Mouse (Mus musculus): ENCODE results near the gene Apln. TPM values are rescaled to one million over a fixed set of nuclear protein-coding genes. Genes with fewer than 3 reads are reported as not detected.

Gene Apln
- polyA plus RNA-seq, 1 experiment from 2014 or later, result 4.2 TPM

DNA sequence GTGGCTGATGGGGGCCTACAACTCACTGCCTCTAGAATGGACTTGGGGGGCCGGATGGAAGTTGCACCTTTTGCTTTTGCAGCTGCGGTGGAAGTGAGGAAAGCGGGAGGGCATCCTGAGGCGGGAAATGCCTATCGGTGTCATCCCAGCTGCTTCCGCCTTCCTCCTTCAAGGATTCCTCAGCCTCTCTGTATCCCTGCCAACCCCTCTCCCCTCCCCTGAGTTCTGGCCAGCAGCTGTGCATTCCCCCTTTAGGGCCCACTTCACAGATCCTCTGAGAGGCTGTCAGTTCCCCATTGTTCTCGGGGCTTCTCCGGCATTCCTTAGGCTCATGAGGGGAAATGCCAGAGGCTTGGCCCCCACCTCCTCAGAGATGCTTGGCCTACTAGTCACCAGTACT, 28.6 kb downstream of the Apln start:
- Histone ChIP-seq H3K4me1 (peaks cover 3% of the 10 kb centered on the region; the same call in 1 of the 2 replicates), H3K9me3 (no peaks in the 10 kb centered on the region; the same call in 1 of the 2 replicates), H3K27ac (replicated peaks) (no peak overlapping the region), H3K36me3 (replicated peaks) (no peaks in the 10 kb centered on the region), H3K4me3 (no peak overlapping the region), H3K27me3 (replicated peaks; ENCODE audit: low read depth, poor library complexity, severe bottlenecking) (no peaks in the 10 kb centered on the region)
- WGBS, result 61% methylated on average over 8 of the region's 8 CpGs
- DNase-seq (ENCODE audit: low spot score), result peak; percentile 10

DNA sequence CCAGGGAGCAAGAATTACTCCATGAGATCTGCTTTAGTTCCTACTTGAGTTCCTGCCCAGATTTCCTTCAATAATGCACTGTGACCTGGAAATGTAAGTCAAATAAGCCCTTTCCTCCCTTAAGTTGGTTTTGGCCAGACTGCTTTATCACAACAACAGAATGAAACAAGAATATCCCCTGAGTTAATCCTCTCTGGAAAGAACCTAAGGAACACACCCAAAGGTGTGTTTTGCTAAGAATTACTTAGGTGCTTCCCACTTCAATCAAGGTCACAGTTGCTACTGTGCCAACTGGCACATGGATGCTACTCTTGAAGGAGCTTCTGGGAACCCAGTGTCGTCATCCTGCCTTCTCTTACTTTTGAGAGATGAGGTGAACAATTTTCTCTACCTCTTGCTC, 29.9 kb downstream of the Apln start:
- no peaks in the 10 kb centered on the region for H3K36me3 ChIP-seq (replicated peaks)
- no peaks in the 10 kb centered on the region; the same call in 1 of the 2 replicates for H3K9me3 ChIP-seq
- H3K27ac ChIP-seq (replicated peaks), result no peak overlapping the region
- H3K4me3 ChIP-seq, result no peak overlapping the region
- H3K4me1 ChIP-seq, result peaks cover 3% of the 10 kb centered on the region; the same call in 1 of the 2 replicates
- no peaks in the 10 kb centered on the region for H3K27me3 ChIP-seq (replicated peaks; ENCODE audit: low read depth, poor library complexity, severe bottlenecking)
- 92% methylated on average over 1 of the region's 1 CpGs for whole genome bisulfite sequencing
- DNase-seq (ENCODE audit: low spot score), result no peak

DNA sequence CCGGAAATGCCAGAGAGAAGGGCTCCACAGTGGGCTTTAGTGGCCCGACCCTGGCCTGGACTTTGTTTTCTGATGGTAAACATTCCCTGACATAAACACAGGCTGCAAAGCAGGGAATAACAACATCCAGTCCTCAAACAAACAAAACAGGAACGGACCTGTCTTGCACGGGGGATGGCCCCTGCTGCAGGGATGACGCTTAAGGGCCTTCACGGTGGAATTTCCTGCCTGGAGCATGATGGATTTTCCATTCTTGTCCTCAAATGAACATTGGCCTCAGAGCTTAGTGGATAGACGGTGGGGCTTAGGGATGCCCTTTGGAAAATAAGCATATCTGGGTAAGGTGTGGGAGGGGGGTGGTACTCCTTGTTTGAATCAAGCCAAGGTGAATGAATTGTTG, 33.5 kb downstream of the Apln start:
- 76% methylated on average over 7 of the region's 7 CpGs for WGBS
- Histone ChIP-seq H3K9me3 (no peaks in the 10 kb centered on the region; the same call in 1 of the 2 replicates), H3K27ac (replicated peaks) (no peak overlapping the region), H3K4me1 (peaks cover 2% of the 10 kb centered on the region; the same call in 1 of the 2 replicates), H3K27me3 (replicated peaks; ENCODE audit: low read depth, poor library complexity, severe bottlenecking) (no peaks in the 10 kb centered on the region), H3K36me3 (replicated peaks) (no peaks in the 10 kb centered on the region), H3K4me3 (no peak overlapping the region)
- no peak for DNase-seq (ENCODE audit: low spot score)

DNA sequence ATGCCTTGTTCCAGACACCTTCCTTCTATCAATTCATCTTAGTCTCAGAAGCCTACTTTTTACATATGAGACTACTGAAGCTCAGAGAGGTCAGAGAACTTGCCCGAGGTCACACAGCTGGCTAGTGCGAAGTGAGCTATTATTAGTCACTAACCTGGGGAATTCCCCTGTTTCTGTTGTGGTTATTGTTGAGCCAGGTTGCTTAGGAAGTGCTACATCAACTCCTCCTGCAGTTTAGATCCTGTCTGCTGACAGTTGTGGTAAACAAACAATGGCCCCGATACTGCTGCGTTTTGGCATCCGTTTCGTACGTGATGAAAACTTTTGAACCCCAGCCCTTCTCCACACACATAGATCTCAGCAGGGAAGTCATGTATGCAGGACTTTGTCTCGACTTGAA, 36.2 kb downstream of the Apln start:
- peaks cover 5% of the 10 kb centered on the region; the same call in 1 of the 2 replicates for H3K27me3 ChIP-seq (replicated peaks; ENCODE audit: low read depth, poor library complexity, severe bottlenecking)
- WGBS, result 89% methylated on average over 8 of the region's 8 CpGs
- H3K9me3 ChIP-seq, result no peaks in the 10 kb centered on the region
- no peak overlapping the region for H3K4me3 ChIP-seq
- H3K36me3 ChIP-seq (replicated peaks), result no peaks in the 10 kb centered on the region
- no peak for DNase-seq (ENCODE audit: low spot score)
- no peaks in the 10 kb centered on the region for H3K4me1 ChIP-seq
- H3K27ac ChIP-seq (replicated peaks), result no peak overlapping the region

DNA sequence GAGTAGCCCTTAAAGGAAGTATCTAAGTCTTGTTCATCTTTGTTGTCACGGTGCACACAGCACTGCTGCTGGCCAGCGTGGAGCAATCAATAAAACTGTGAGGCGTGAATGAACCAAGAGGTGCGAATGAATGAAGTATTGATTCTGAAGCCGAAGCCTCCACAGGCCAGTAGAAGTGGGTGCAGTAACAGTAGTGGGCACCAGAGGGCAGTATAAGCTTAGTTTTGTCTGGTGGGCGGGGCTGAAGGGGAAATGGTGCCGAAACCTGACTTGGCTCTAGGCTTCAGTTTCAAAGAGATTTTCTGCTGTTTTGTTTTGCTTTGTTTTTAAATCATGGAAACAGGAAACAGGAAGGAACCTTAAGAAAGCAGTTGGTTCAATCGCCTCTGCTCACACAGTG, 42.0 kb downstream of the Apln start:
- Histone ChIP-seq H3K9me3 (no peaks in the 10 kb centered on the region), H3K27ac (replicated peaks) (no peak overlapping the region), H3K27me3 (replicated peaks; ENCODE audit: low read depth, poor library complexity, severe bottlenecking) (peaks cover 9% of the 10 kb centered on the region; the same call in 1 of the 2 replicates), H3K36me3 (replicated peaks) (no peaks in the 10 kb centered on the region), H3K4me1 (no peaks in the 10 kb centered on the region), H3K4me3 (no peak overlapping the region)
- 17% methylated on average over 8 of the region's 8 CpGs for WGBS
- DNase-seq (ENCODE audit: low spot score), result peak; percentile 71

DNA sequence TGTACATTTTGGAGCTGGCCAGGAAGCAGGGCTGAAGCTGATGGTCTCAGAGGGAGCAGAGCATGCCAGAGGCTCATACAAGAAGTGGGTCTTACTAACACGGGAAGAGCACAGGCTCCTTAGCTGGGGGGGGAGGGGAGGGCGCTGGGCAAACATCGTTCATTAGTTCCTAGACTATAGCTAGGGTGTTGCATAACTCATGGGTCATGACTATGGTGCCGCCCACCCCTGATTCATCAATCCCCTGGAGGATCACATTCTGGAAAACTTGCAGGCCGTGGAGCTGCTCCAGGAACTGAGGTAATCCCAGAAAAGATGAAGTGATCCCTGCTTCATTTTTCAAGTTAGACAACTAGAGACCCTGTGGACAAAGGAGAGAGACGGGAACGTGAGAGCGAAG, 46.6 kb downstream of the Apln start:
- Histone ChIP-seq H3K36me3 (replicated peaks) (no peaks in the 10 kb centered on the region), H3K9me3 (no peaks in the 10 kb centered on the region), H3K4me3 (no peak overlapping the region), H3K27me3 (replicated peaks; ENCODE audit: low read depth, poor library complexity, severe bottlenecking) (no peaks in the 10 kb centered on the region), H3K27ac (replicated peaks) (no peak overlapping the region), H3K4me1 (no peaks in the 10 kb centered on the region)
- 83% methylated on average over 8 of the region's 8 CpGs for WGBS
- DNase-seq (ENCODE audit: low spot score), result no peak

DNA sequence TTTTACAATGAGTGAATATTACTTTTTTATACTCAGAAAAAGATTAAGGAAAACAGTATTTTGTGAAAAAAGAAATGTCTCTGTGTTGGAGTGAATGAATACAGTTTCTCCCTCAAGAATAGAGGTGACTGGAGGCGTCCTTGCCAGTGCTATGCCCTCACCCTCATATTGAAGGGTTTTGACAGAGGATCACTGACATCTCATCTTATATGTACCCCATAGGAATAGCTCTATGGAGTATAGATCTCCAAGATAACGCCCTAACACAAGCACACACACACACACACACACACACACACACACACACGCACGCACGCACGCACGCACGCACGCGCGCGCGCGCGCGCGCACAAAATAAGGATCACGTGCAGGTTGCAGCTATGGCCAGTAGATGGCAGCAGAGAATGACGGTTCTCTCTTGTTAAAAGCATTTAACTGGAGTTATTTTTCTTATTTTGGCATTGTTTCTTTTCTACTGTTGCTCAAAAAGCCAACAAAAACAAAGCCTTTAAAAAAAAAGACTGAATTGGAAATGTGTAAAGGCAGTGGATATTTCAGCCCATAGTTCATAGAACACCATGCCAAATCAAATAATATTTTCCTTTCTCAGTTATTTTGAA, 49.5 kb downstream of the Apln start:
- H3K36me3 ChIP-seq (replicated peaks), result no peaks in the 10 kb centered on the region
- WGBS, result 24% methylated on average over 19 of the region's 19 CpGs
- peak; percentile 59 for DNase-seq (ENCODE audit: low spot score)
- H3K4me1 ChIP-seq, result no peaks in the 10 kb centered on the region
- H3K27ac ChIP-seq (replicated peaks), result no peak overlapping the region
- H3K4me3 ChIP-seq, result peak overlapping the region; percentile 44
- no peaks in the 10 kb centered on the region for H3K9me3 ChIP-seq
- H3K27me3 ChIP-seq (replicated peaks; ENCODE audit: low read depth, poor library complexity, severe bottlenecking), result no peaks in the 10 kb centered on the region

DNA sequence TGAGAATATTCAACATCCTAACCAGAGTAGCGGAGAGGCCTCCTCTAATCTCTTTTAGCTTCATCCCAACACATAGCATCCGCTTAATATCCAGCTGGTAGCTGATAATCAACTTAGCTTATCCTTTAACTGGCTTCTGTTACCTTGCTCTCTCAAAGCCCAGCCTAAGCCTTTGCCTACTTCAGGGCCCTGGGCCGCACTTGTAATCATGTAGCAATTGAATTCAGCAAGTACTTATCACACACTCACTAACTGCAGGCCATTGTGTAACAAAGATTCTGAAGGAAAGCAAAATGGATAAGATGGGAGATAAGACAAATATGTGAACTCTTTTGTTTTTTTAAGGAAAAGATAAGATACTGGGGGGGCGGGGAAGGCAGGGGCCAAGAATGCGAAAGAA, 57.6 kb downstream of the Apln start:
- H3K27ac ChIP-seq (replicated peaks), result no peak overlapping the region
- 86% methylated on average over 5 of the region's 5 CpGs for WGBS
- no peaks in the 10 kb centered on the region for H3K4me1 ChIP-seq
- no peak for DNase-seq (ENCODE audit: low spot score)
- H3K36me3 ChIP-seq (replicated peaks), result no peaks in the 10 kb centered on the region
- H3K9me3 ChIP-seq, result no peaks in the 10 kb centered on the region
- H3K27me3 ChIP-seq (replicated peaks; ENCODE audit: low read depth, poor library complexity, severe bottlenecking), result no peaks in the 10 kb centered on the region
- H3K4me3 ChIP-seq, result no peak overlapping the region

DNA sequence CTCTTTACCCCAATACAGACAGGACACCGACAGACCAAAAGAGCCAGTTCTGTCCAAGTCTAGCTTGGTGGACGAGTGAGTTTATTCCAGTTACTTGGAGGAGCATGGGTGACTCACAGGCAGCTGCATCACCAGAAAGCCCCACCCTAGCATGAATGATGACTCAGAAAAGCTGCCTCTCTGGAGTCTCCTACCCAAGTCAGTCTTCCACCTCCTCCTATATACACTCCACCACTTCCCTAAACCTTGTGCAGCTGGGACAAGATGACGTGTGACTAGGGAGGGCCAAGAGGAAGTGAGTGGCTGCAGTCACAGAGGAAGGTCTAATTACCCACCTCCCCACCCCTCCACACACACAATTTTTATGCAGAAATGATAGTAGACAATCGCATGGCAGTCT, 58.1 kb downstream of the Apln start:
- no peak overlapping the region for H3K4me3 ChIP-seq
- no peak for DNase-seq (ENCODE audit: low spot score)
- H3K36me3 ChIP-seq (replicated peaks), result no peaks in the 10 kb centered on the region
- no peaks in the 10 kb centered on the region for H3K27me3 ChIP-seq (replicated peaks; ENCODE audit: low read depth, poor library complexity, severe bottlenecking)
- H3K4me1 ChIP-seq, result no peaks in the 10 kb centered on the region
- no peak overlapping the region for H3K27ac ChIP-seq (replicated peaks)
- no peaks in the 10 kb centered on the region for H3K9me3 ChIP-seq
- 79% methylated on average over 4 of the region's 4 CpGs for WGBS

Other genes with a start within 250 kb of the Apln start
- 14.7 and 17.9 TPM in 2 replicates for gene Smarca1, start 141.9 kb downstream of the Apln start, polyA plus RNA-seq (2016; fragmentation: Nextera tagmentation; extraction: Ambion mirVana)
- 17.1 and 17.5 TPM in 2 replicates for gene Ocrl, start 122.5 kb downstream of the Apln start, polyA plus RNA-seq (2016; fragmentation: Nextera tagmentation; extraction: Ambion mirVana)
- 1.2 and 1.3 TPM in 2 replicates for gene Xpnpep2, start 73.9 kb upstream of the Apln start, polyA plus RNA-seq (2016; fragmentation: Nextera tagmentation; extraction: Ambion mirVana)
- gene Sash3, start 111.6 kb upstream of the Apln start, polyA plus RNA-seq (2016; fragmentation: Nextera tagmentation; extraction: Ambion mirVana), result 1.2 TPM in 2 replicates
- gene Zdhhc9, start 174.0 kb upstream of the Apln start, polyA plus RNA-seq (2016; fragmentation: Nextera tagmentation; extraction: Ambion mirVana), result 1.9 and 3.1 TPM in 2 replicates
- 22.3 and 22.8 TPM in 2 replicates for gene Utp14a, start 222.0 kb upstream of the Apln start, polyA plus RNA-seq (2016; fragmentation: Nextera tagmentation; extraction: Ambion mirVana)